Mouse (Mus musculus) liver, adult (tissue): ENCODE data around the gene Tjp1.

Experiments used
- GATA4 ChIP-seq: IDR thresholded peaks from 2 replicates; pipeline ENCODE4 v1.6.1; 2014; ENCODE audit warnings: mild to moderate bottlenecking, low read length; ENCODE audit not compliant: insufficient replicate concordance

Tjp1 gene

GRCm38 (mm10) chr7:65502486-65503322 is 24.9 kb downstream of the Tjp1 start:
- no peak for TF ChIP-seq GATA4

- TF ChIP-seq GATA4: no peak
Observed at GRCm38 (mm10) chr7:65500746-65501145, 26.8 kb downstream of the Tjp1 start.

- TF ChIP-seq GATA4: no peak
Observed at GRCm38 (mm10) chr7:65497733-65498583, 29.6 kb downstream of the Tjp1 start.

GRCm38 (mm10) chr7:65490526-65490925 is 37.1 kb downstream of the Tjp1 start:
- no peak for TF ChIP-seq GATA4

- TF ChIP-seq GATA4: no peak
Observed at GRCm38 (mm10) chr7:65489742-65490141, 37.8 kb downstream of the Tjp1 start.

GRCm38 (mm10) chr7:65489195-65489594 is 38.4 kb downstream of the Tjp1 start:
- TF ChIP-seq GATA4: no peak

- no peak for TF ChIP-seq GATA4
Observed at GRCm38 (mm10) chr7:65486259-65486681, 41.3 kb downstream of the Tjp1 start.

- TF ChIP-seq GATA4: no peak
Observed at GRCm38 (mm10) chr7:65484170-65484778, 43.3 kb downstream of the Tjp1 start.

- TF ChIP-seq GATA4: no peak
Observed at GRCm38 (mm10) chr7:65482216-65482615, 45.4 kb downstream of the Tjp1 start.

- peak; percentile 99 for TF ChIP-seq GATA4
Observed at GRCm38 (mm10) chr7:65472048-65472447, 55.5 kb downstream of the Tjp1 start.

- no peak for TF ChIP-seq GATA4
Observed at GRCm38 (mm10) chr7:65471406-65471805, 56.2 kb downstream of the Tjp1 start.

- TF ChIP-seq GATA4: no peak
Observed at GRCm38 (mm10) chr7:65470214-65470613, 57.4 kb downstream of the Tjp1 start.

GRCm38 (mm10) chr7:65469666-65470065 is 57.9 kb downstream of the Tjp1 start:
- no peak for TF ChIP-seq GATA4

GRCm38 (mm10) chr7:65468191-65468590 is 59.4 kb downstream of the Tjp1 start:
- TF ChIP-seq GATA4: no peak

GRCm38 (mm10) chr7:65467306-65468021 is 60.1 kb downstream of the Tjp1 start:
- peak; percentile 95 for TF ChIP-seq GATA4

GRCm38 (mm10) chr7:65466137-65466536 is 61.4 kb downstream of the Tjp1 start:
- TF ChIP-seq GATA4: no peak; the same call in 1 of the 2 replicates
